Mouse (Mus musculus) midbrain, embryonic 10.5 days (tissue): Measurements from ENCODE around the gene Olfr1199. TPM values are rescaled to one million over a fixed set of nuclear protein-coding genes. Genes with fewer than 3 reads are reported as not detected.

Source experiments
- DNase-seq: peaks from one replicate; pipeline ENCODE4 v3.0.0-alpha.2; 2017; ENCODE audit warnings: low spot score
- H3K27ac ChIP-seq: fragments of 300-500 bp; sonication (generic); replicated peaks from 2 replicates; pipeline ENCODE4 v1.5.1; 2016; ENCODE audit warnings: mild to moderate bottlenecking
- H3K27me3 ChIP-seq: fragments of 300-500 bp; sonication (generic); 2 replicates; pipeline ENCODE4 v1.6.1; 2016; ENCODE audit warnings: low read depth, mild to moderate bottlenecking; ENCODE audit not compliant: poor library complexity, severe bottlenecking
- H3K36me3 ChIP-seq: fragments of 300-500 bp; sonication (generic); 2 replicates; pipeline ENCODE4 v1.6.1; 2016; ENCODE audit warnings: mild to moderate bottlenecking, moderate library complexity
- H3K4me1 ChIP-seq: fragments of 300-500 bp; sonication (generic); 2 replicates; pipeline ENCODE4 v1.6.1; 2016
- H3K4me3 ChIP-seq: fragments of 300-500 bp; sonication (generic); 2 replicates; pipeline ENCODE4 v1.5.1; 2016; ENCODE audit warnings: mild to moderate bottlenecking, moderate library complexity
- H3K9me3 ChIP-seq: fragments of 300-500 bp; sonication (generic); replicated peaks from 2 replicates; pipeline ENCODE4 v1.6.1; 2016; ENCODE audit warnings: mild to moderate bottlenecking
- WGBS: fragments of 180-500 bp; shearing (Covaris S2); methylation state at CpG from one replicate; pipeline ENCODE4 v1.1.7; 2016; 5-methylcytosine and 5-hydroxymethylcytosine counted together
- polyA plus RNA-seq: library from polyadenylated mRNA; unstranded; fragments of >200 nt; fragmentation: Nextera tagmentation; extraction: Ambion mirVana; gene quantifications from 2 replicates; pipeline ENCODE4 v1.2.1, GENCODE M21; 2016

Olfr1199 gene
- not detected in 2 replicates for polyA plus RNA-seq

GRCm38 (mm10) chr2:88760369-88760768, at the start of gene Olfr1199:
Olfr1199 (minus strand) TSS chr2:88760469.
- H3K4me1 ChIP-seq: no peaks in the 10 kb centered on the region
- no peak within 1 kb of the TSS for H3K4me3 ChIP-seq
- no peaks in the 10 kb centered on the region for H3K9me3 ChIP-seq
- H3K36me3 ChIP-seq: no peaks in the 10 kb centered on the region
- H3K27me3 ChIP-seq: no peaks in the 10 kb centered on the region
- 89% methylated on average over 2 of the region's 2 CpGs for WGBS
- DNase-seq: no peak
- H3K27ac ChIP-seq: no peak within 1 kb of the TSS

- H3K36me3 ChIP-seq: no peaks in the 10 kb centered on the region
- no peak for DNase-seq
- no peak within 1 kb of the TSS for H3K27ac ChIP-seq
- no peaks in the 10 kb centered on the region for H3K27me3 ChIP-seq
- 91% methylated on average over 6 of the region's 6 CpGs for WGBS
- H3K4me1 ChIP-seq: no peaks in the 10 kb centered on the region
- H3K4me3 ChIP-seq: no peak within 1 kb of the TSS
- no peaks in the 10 kb centered on the region for H3K9me3 ChIP-seq
Measured at GRCm38 (mm10) chr2:88792736-88793135, 32.5 kb upstream of the Olfr1199 start, which contains the start of gene Olfr1201. Olfr1201 (plus strand) TSS chr2:88793036.

DNA sequence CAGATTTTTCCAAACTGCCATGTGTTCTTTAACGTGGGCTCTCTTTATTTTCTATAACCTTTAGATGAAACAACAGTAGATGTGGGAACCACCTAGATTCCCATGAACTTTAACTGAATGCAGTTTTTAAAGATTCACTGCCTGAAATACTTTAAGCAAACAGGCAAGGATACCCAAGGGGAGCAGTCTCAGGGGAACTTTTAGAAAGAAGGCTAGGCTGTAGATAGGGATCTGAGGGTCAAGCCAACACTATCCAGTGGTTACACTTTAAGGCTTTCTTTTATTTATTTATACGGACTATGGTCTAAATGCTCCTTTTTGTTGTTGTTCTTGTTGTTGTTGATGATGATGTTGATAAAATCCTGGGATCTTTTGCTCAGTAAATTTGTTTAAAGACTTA, 10.1 kb upstream of the Olfr1199 start, which contains the start of gene Olfr1200:
Olfr1200 (minus strand) TSS at position 101 of the 400 bp plus-strand sequence.
- no peaks in the 10 kb centered on the region for H3K9me3 ChIP-seq
- H3K27me3 ChIP-seq: no peaks in the 10 kb centered on the region
- no peak within 1 kb of the TSS for H3K27ac ChIP-seq
- 86% methylated on average over 2 of the region's 2 CpGs for WGBS
- no peaks in the 10 kb centered on the region for H3K36me3 ChIP-seq
- no peaks in the 10 kb centered on the region for H3K4me1 ChIP-seq
- no peak for DNase-seq
- H3K4me3 ChIP-seq: no peak within 1 kb of the TSS

- H3K9me3 ChIP-seq: no peaks in the 10 kb centered on the region
- no peaks in the 10 kb centered on the region for H3K36me3 ChIP-seq
- no peak within 1 kb of the TSS for H3K4me3 ChIP-seq
- H3K4me1 ChIP-seq: no peaks in the 10 kb centered on the region
- H3K27ac ChIP-seq: no peak within 1 kb of the TSS
- no peak for DNase-seq
- no peaks in the 10 kb centered on the region for H3K27me3 ChIP-seq
- WGBS: 92% methylated on average over 2 of the region's 2 CpGs
Measured at GRCm38 (mm10) chr2:88751270-88751669, 9.0 kb downstream of the Olfr1199 start, which contains the start of gene Olfr1198. Olfr1198 (minus strand) TSS chr2:88751370.

DNA sequence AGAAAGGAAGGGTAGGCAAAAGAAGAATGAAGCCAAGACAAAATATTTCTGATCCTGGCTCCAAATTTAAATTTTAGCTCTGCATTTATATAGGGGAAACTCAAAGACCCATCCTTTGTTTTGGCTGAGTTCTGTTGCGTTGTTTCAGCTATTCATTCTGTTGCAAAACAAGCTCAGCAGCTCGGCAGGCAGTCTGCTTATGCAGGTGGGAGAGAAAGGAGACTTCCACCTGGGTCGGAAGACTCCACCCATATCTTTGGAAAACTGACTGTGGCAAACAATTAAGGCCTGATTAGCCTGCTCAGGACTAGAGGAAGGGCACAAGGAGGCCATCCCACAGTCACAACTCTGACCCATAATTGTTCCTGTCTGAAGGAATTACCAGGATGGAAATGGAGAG, 16.9 kb downstream of the Olfr1199 start:
- H3K27ac ChIP-seq: no peak overlapping the region
- no peak for DNase-seq
- H3K36me3 ChIP-seq: no peaks in the 10 kb centered on the region
- 68% methylated on average over 3 of the region's 3 CpGs for WGBS
- no peaks in the 10 kb centered on the region for H3K4me1 ChIP-seq
- no peaks in the 10 kb centered on the region for H3K27me3 ChIP-seq
- no peaks in the 10 kb centered on the region for H3K9me3 ChIP-seq
- H3K4me3 ChIP-seq: no peak overlapping the region

GRCm38 (mm10) chr2:88732266-88732665, 28.0 kb downstream of the Olfr1199 start, which contains the start of gene Olfr1197:
Olfr1197 (minus strand) TSS chr2:88732366.
- 83% methylated on average over 1 of the region's 1 CpGs for WGBS
- no peak within 1 kb of the TSS for H3K4me3 ChIP-seq

DNA sequence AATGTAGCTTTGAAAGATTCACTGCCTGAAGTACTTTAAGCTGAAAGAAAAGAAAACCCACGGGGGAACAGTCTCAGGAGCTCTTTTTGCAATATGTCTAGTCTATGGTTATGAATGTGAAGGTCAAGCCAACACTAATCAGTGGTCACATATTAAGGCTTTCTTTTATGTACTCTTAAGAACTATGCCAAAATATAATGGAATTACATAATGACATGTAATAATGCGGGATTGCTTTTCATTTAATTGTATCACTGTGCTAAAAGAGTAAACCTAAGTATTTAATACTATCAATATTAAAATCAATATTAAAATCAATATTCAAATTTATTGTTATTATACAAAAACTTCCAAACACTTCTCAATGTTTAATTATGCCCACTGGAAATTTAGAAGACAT, 55.8 kb downstream of the Olfr1199 start, which contains the start of gene Olfr1196:
Olfr1196 (minus strand) TSS at position 101 of the 400 bp plus-strand sequence.
- 88% methylated on average over 2 of the region's 2 CpGs for WGBS
- no peaks in the 10 kb centered on the region for H3K4me1 ChIP-seq
- no peak for DNase-seq
- no peak within 1 kb of the TSS for H3K4me3 ChIP-seq
- H3K27me3 ChIP-seq: no peaks in the 10 kb centered on the region
- H3K27ac ChIP-seq: no peak within 1 kb of the TSS
- no peaks in the 10 kb centered on the region for H3K36me3 ChIP-seq
- no peaks in the 10 kb centered on the region for H3K9me3 ChIP-seq

More at GRCm38 (mm10) chr2:88732266-88732665, 28.0 kb downstream of the Olfr1199 start, which contains the start of gene Olfr1197:
- Histone ChIP-seq H3K27ac (no peak within 1 kb of the TSS), H3K36me3 (no peaks in the 10 kb centered on the region), H3K9me3 (no peaks in the 10 kb centered on the region), H3K4me1 (no peaks in the 10 kb centered on the region), H3K27me3 (no peaks in the 10 kb centered on the region)
- no peak for DNase-seq

Other genes starting within 250 kb of the Olfr1199 start
- not detected in 2 replicates for gene Olfr1186, start 241.9 kb downstream of the Olfr1199 start, polyA plus RNA-seq
- gene Olfr1188, start 203.5 kb downstream of the Olfr1199 start, polyA plus RNA-seq: not detected in 2 replicates
- not detected in 2 replicates for gene Olfr1189, start 174.0 kb downstream of the Olfr1199 start, polyA plus RNA-seq
- gene Olfr1191-ps1, start 119.9 kb downstream of the Olfr1199 start, polyA plus RNA-seq: not detected in 2 replicates
- not detected in 2 replicates for gene Olfr1192-ps1, start 112.0 kb downstream of the Olfr1199 start, polyA plus RNA-seq
- gene Olfr1193, start 84.8 kb downstream of the Olfr1199 start, polyA plus RNA-seq: not detected in 2 replicates
- gene Olfr1195, start 71.3 kb downstream of the Olfr1199 start, polyA plus RNA-seq: not detected in 2 replicates
- gene Olfr1196, start 55.9 kb downstream of the Olfr1199 start, polyA plus RNA-seq: not detected in 2 replicates
- gene Olfr1197, start 28.1 kb downstream of the Olfr1199 start, polyA plus RNA-seq: not detected in 2 replicates
- not detected in 2 replicates for gene Olfr1198, start 9.1 kb downstream of the Olfr1199 start, polyA plus RNA-seq
- not detected in 2 replicates for gene Olfr1200, start 10.0 kb upstream of the Olfr1199 start, polyA plus RNA-seq
- gene Olfr1201, start 32.6 kb upstream of the Olfr1199 start, polyA plus RNA-seq: not detected in 2 replicates
- not detected in 2 replicates for gene Olfr1202, start 54.0 kb upstream of the Olfr1199 start, polyA plus RNA-seq
- gene Olfr1205, start 69.3 kb upstream of the Olfr1199 start, polyA plus RNA-seq: not detected in 2 replicates
- gene Olfr1204, start 88.8 kb upstream of the Olfr1199 start, polyA plus RNA-seq: not detected in 2 replicates
- not detected in 2 replicates for gene Olfr1206, start 102.8 kb upstream of the Olfr1199 start, polyA plus RNA-seq
- not detected in 2 replicates for gene Olfr1208, start 141.8 kb upstream of the Olfr1199 start, polyA plus RNA-seq
- gene Olfr1209, start 154.7 kb upstream of the Olfr1199 start, polyA plus RNA-seq: not detected in 2 replicates
- gene Olfr1211, start 177.6 kb upstream of the Olfr1199 start, polyA plus RNA-seq: not detected in 2 replicates
- not detected in 2 replicates for gene Olfr1212, start 193.5 kb upstream of the Olfr1199 start, polyA plus RNA-seq
- gene Gm13762, start 219.8 kb upstream of the Olfr1199 start, polyA plus RNA-seq: not detected in 2 replicates
- gene Olfr1214, start 232.2 kb upstream of the Olfr1199 start, polyA plus RNA-seq: not detected in 2 replicates
- not detected in 2 replicates for gene Olfr1215, start 246.5 kb upstream of the Olfr1199 start, polyA plus RNA-seq